Mouse (Mus musculus) testis, adult 2 months (tissue): Measurements from ENCODE around the gene Tceal6. TPM values are rescaled to one million over a fixed set of nuclear protein-coding genes. Genes with fewer than 3 reads are reported as not detected.
"Not testable (repeated sequence)": the region's sequence is repeated elsewhere in the genome, so short reads cannot be mapped to it uniquely, and the experiment has no call there.

Experiments used
- H3K27ac ChIP-seq: fragments of 200-500 bp; 2 replicates; pipeline ENCODE4 v1.5.1; 2012; ENCODE audit warnings: low read depth, low read length; ENCODE audit not compliant: control insufficient read depth, insufficient read depth
- H3K27me3 ChIP-seq: fragments of 200-500 bp; 2 replicates; pipeline ENCODE4 v1.6.1; 2012; ENCODE audit warnings: mild to moderate bottlenecking, low read length, moderate library complexity; ENCODE audit not compliant: control insufficient read depth, insufficient read depth
- H3K36me3 ChIP-seq: fragments of 200-500 bp; 2 replicates; pipeline ENCODE4 v1.6.1; 2012; ENCODE audit warnings: mild to moderate bottlenecking, low read length; ENCODE audit not compliant: control insufficient read depth, insufficient read depth
- H3K4me1 ChIP-seq: fragments of 200-500 bp; 2 replicates; pipeline ENCODE4 v1.6.1; 2012; ENCODE audit warnings: low read length; ENCODE audit not compliant: control insufficient read depth, insufficient read depth
- H3K4me3 ChIP-seq: fragments of 200-500 bp; 2 replicates; pipeline ENCODE4 v1.5.1; 2012; ENCODE audit warnings: low read depth, mild to moderate bottlenecking, low read length, moderate library complexity, mixed read lengths; ENCODE audit not compliant: control insufficient read depth
- CTCF ChIP-seq: fragments of 200-500 bp; IDR thresholded peaks from 2 replicates; pipeline ENCODE4 v1.5.1; 2012; ENCODE audit warnings: low read depth, mild to moderate bottlenecking, inconsistent platforms, low read length, moderate library complexity; ENCODE audit not compliant: control insufficient read depth, insufficient read depth, insufficient replicate concordance
- POLR2A ChIP-seq: fragments of 200-500 bp; IDR thresholded peaks from 2 replicates; pipeline ENCODE4 v1.6.1; 2012; ENCODE audit warnings: low read depth, mild to moderate bottlenecking, inconsistent platforms, low read length, moderate library complexity; ENCODE audit not compliant: control insufficient read depth
- polyA plus RNA-seq: library from polyadenylated mRNA; depleted of rRNA; stranded (reverse); fragments of >200 nt; gene quantifications from 2 replicates; pipeline ENCODE4 v1.2.3, GENCODE M21; 2012; rRNA removed

The Tceal6 gene
- not detected in 2 replicates for polyA plus RNA-seq

GRCm38 (mm10) chrX:135210436-135211221 is at the start of gene Tceal6:
TSS of gene Tceal6 (minus strand) at chrX:135210687.
- H3K36me3 ChIP-seq: no peaks in the 10 kb centered on the region
- no peaks in the 10 kb centered on the region for H3K27me3 ChIP-seq
- peak within 1 kb of the TSS; percentile 36 for H3K4me3 ChIP-seq
- no peak within 1 kb of the TSS for H3K27ac ChIP-seq
- TF ChIP-seq CTCF (no peak), POLR2A (no peak)
- peaks cover 4% of the 10 kb centered on the region; the same call in 1 of the 2 replicates for H3K4me1 ChIP-seq

- not testable (repeated sequence) for H3K4me1 ChIP-seq, H3K27ac ChIP-seq, H3K27me3 ChIP-seq, H3K4me3 ChIP-seq, H3K36me3 ChIP-seq
These were observed 583 bp downstream of the Tceal6 start for GRCm38 (mm10) chrX:135209773-135210435.

GRCm38 (mm10) chrX:135189924-135190323 is 20.6 kb downstream of the Tceal6 start:
- H3K27ac ChIP-seq, H3K4me1 ChIP-seq, H3K4me3 ChIP-seq, H3K27me3 ChIP-seq, H3K36me3 ChIP-seq: not testable (repeated sequence)

- not testable (repeated sequence) for H3K27me3 ChIP-seq, H3K4me1 ChIP-seq, H3K4me3 ChIP-seq, H3K36me3 ChIP-seq, H3K27ac ChIP-seq
These were observed 21.8 kb downstream of the Tceal6 start for GRCm38 (mm10) chrX:135188661-135189060.

- not testable (repeated sequence) for H3K36me3 ChIP-seq, H3K27me3 ChIP-seq, H3K27ac ChIP-seq, H3K4me1 ChIP-seq, H3K4me3 ChIP-seq
These were observed 33.0 kb downstream of the Tceal6 start, which contains the start of gene Gm15023 for GRCm38 (mm10) chrX:135177532-135177931. TSS of gene Gm15023 (minus strand) at chrX:135177632.

Other genes with a start within 250 kb of the Tceal6 start
- gene Nxf2, start 245.9 kb downstream of the Tceal6 start, polyA plus RNA-seq: 5.2 and 7.9 TPM in 2 replicates
- 0.71 and 1.2 TPM in 2 replicates for gene Zmat1, start 201.5 kb downstream of the Tceal6 start, polyA plus RNA-seq
- gene Gm15023, start 33.1 kb downstream of the Tceal6 start, polyA plus RNA-seq: 2.0 and 2.6 TPM in 2 replicates
- gene Pramel3, start 91.6 kb upstream of the Tceal6 start, polyA plus RNA-seq: 1.5 and 2.6 TPM in 2 replicates
- 2.4 and 4.1 TPM in 2 replicates for gene Gm5128, start 162.6 kb upstream of the Tceal6 start, polyA plus RNA-seq
- 1.5 and 2.1 TPM in 2 replicates for gene Gm7903, start 223.1 kb upstream of the Tceal6 start, polyA plus RNA-seq